Mouse (Mus musculus): ENCODE data around the gene Sprr2a2. TPM values are rescaled to one million over a fixed set of nuclear protein-coding genes. Genes with fewer than 3 reads are reported as not detected.

Sprr2a2 gene
- 0.87 and 0.88 TPM in 2 replicates for polyA plus RNA-seq (2015; fragmentation: Nextera tagmentation; extraction: Ambion mirVana)

GRCm38 (mm10) chr3:92215569-92215968 lies at the start of gene Sprr2a2, which contains the start of gene Sprr2a1:
Sprr2a2 (plus strand) TSS chr3:92215920.
Sprr2a1 (plus strand) TSS chr3:92215799.

DNA sequence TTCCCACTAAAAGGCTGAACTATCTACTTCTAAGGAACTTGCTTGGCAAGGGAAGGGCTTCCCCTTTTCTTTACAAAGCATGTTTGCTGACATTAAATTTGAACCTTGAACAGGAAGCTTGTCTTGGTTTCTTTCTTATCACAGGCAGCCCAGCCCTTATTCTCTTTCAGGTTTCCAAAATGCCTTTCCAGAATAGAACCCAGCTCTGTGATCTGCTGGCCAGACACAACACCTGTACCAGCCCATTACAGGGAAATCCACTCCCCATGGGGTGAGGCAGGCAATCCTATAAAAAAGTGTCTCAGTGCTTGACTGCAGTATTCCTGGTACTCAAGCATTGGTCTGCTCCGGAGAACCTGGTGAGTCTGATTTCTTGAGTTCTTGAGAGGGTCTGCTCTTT lies 69.4 kb downstream of the Sprr2a2 start, which contains the start of gene Sprr2a3:
Sprr2a3 (plus strand) TSS at position 317 of the 400 bp plus-strand sequence.

Other genes with a start within 250 kb of the Sprr2a2 start
- not detected in 2 replicates for gene Pglyrp3, start 201.3 kb upstream of the Sprr2a2 start, polyA plus RNA-seq (2015; fragmentation: Nextera tagmentation; extraction: Ambion mirVana)
- gene Lor, start 132.8 kb upstream of the Sprr2a2 start, polyA plus RNA-seq (2015; fragmentation: Nextera tagmentation; extraction: Ambion mirVana): 0.23 and 0.38 TPM in 2 replicates
- not detected in 2 replicates for gene Prr9, start 92.0 kb upstream of the Sprr2a2 start, polyA plus RNA-seq (2015; fragmentation: Nextera tagmentation; extraction: Ambion mirVana)
- gene Lelp1, start 73.2 kb upstream of the Sprr2a2 start, polyA plus RNA-seq (2015; fragmentation: Nextera tagmentation; extraction: Ambion mirVana): not detected in 2 replicates
- gene Sprr2a1, start 121 bp upstream of the Sprr2a2 start, polyA plus RNA-seq (2015; fragmentation: Nextera tagmentation; extraction: Ambion mirVana): not detected in 2 replicates
- gene Sprr2a3, start 69.5 kb downstream of the Sprr2a2 start, polyA plus RNA-seq (2015; fragmentation: Nextera tagmentation; extraction: Ambion mirVana): not detected in 2 replicates
- not detected in 2 replicates for gene Sprr2b, start 100.7 kb downstream of the Sprr2a2 start, polyA plus RNA-seq (2015; fragmentation: Nextera tagmentation; extraction: Ambion mirVana)
- not detected in 2 replicates for gene Sprr2d, start 123.2 kb downstream of the Sprr2a2 start, polyA plus RNA-seq (2015; fragmentation: Nextera tagmentation; extraction: Ambion mirVana)
- gene Sprr2e, start 136.2 kb downstream of the Sprr2a2 start, polyA plus RNA-seq (2015; fragmentation: Nextera tagmentation; extraction: Ambion mirVana): not detected in 2 replicates
- not detected in 2 replicates for gene Sprr2f, start 149.3 kb downstream of the Sprr2a2 start, polyA plus RNA-seq (2015; fragmentation: Nextera tagmentation; extraction: Ambion mirVana)
- not detected in 2 replicates for gene Sprr2h, start 169.8 kb downstream of the Sprr2a2 start, polyA plus RNA-seq (2015; fragmentation: Nextera tagmentation; extraction: Ambion mirVana)
- gene Sprr2i, start 192.1 kb downstream of the Sprr2a2 start, polyA plus RNA-seq (2015; fragmentation: Nextera tagmentation; extraction: Ambion mirVana): not detected in 2 replicates
- not detected in 2 replicates for gene Sprr2j-ps, start 202.2 kb downstream of the Sprr2a2 start, polyA plus RNA-seq (2015; fragmentation: Nextera tagmentation; extraction: Ambion mirVana)
- gene Gm9774, start 213.5 kb downstream of the Sprr2a2 start, polyA plus RNA-seq (2015; fragmentation: Nextera tagmentation; extraction: Ambion mirVana): 6.8 and 7.6 TPM in 2 replicates
- not detected in 2 replicates for gene Sprr2k, start 216.7 kb downstream of the Sprr2a2 start, polyA plus RNA-seq (2015; fragmentation: Nextera tagmentation; extraction: Ambion mirVana)
- not detected in 2 replicates for gene Sprr1b, start 222.9 kb downstream of the Sprr2a2 start, polyA plus RNA-seq (2015; fragmentation: Nextera tagmentation; extraction: Ambion mirVana)
- 0.11 TPM in 1 of 2 replicates, not detected in the other for gene Sprr3, start 242.8 kb downstream of the Sprr2a2 start, polyA plus RNA-seq (2015; fragmentation: Nextera tagmentation; extraction: Ambion mirVana)